Mouse (Mus musculus) liver, embryonic 14.5 days (tissue): Measurements from ENCODE around the gene Kctd20. TPM values are rescaled to one million over a fixed set of nuclear protein-coding genes. Genes with fewer than 3 reads are reported as not detected.
A peak's percentile ranks its signal among the peaks of the same experiment; 100 is the strongest.

Source experiments
- ATAC-seq: fragments of 200-750 bp; cut with Nextera tagmentation; 2 replicates; pipeline ENCODE4 v1.8.0; 2017; ENCODE audit warnings: moderate number of reproducible peaks, mild to moderate bottlenecking, moderate library complexity; ENCODE audit not compliant: insufficient read depth
- DNase-seq, 3 experiments: peaks; one replicate each; pipeline ENCODE4 v3.0.0-alpha.2; 2012 to 2013; ENCODE audit warnings: low read depth in 3 of 3, low spot score in 3 of 3
- H3K27ac ChIP-seq: fragments of 300-500 bp; sonication (generic); 2 replicates; pipeline ENCODE4 v1.5.1; 2014; ENCODE audit warnings: moderate library complexity, mild to moderate bottlenecking, control low read depth, inconsistent platforms
- H3K27me3 ChIP-seq: fragments of 300-500 bp; sonication (generic); 2 replicates; pipeline ENCODE4 v1.6.1; 2014; ENCODE audit warnings: mild to moderate bottlenecking, low read length, moderate library complexity; ENCODE audit not compliant: control insufficient read depth, insufficient read depth
- H3K36me3 ChIP-seq: fragments of 300-500 bp; sonication (generic); replicated peaks from 2 replicates; pipeline ENCODE4 v1.6.1; 2014; ENCODE audit warnings: low read depth; ENCODE audit not compliant: control insufficient read depth, insufficient read depth
- H3K4me1 ChIP-seq, 2 experiments: fragments of 200-500 bp in 1 of 2; fragments of 300-500 bp in 1 of 2; sonication (generic) in 1 of 2; replicated peaks; 2 replicates each; pipeline ENCODE4 v1.6.1; 2012 to 2014; ENCODE audit warnings: antibody characterized with exemption in 1 of 2, inconsistent platforms in 1 of 2, low read length in 1 of 2; ENCODE audit not compliant: control insufficient read depth in 2 of 2, insufficient read depth in 2 of 2
- H3K4me2 ChIP-seq: fragments of 300-500 bp; sonication (generic); 2 replicates; pipeline ENCODE4 v1.6.1; 2014; ENCODE audit warnings: low read depth, mild to moderate bottlenecking, control low read depth, moderate library complexity
- H3K4me3 ChIP-seq, 2 experiments: fragments of 200-500 bp in 1 of 2; fragments of 300-500 bp in 1 of 2; sonication (generic) in 1 of 2; 2 replicates each; pipeline ENCODE4 v1.5.1; 2012 to 2014; ENCODE audit warnings: low read depth in 2 of 2, low read length in 2 of 2, mild to moderate bottlenecking in 2 of 2, control low read depth in 1 of 2, inconsistent platforms in 1 of 2, moderate library complexity in 1 of 2; ENCODE audit not compliant: insufficient read depth in 1 of 2
- H3K9ac ChIP-seq: fragments of 300-500 bp; sonication (generic); replicated peaks from 2 replicates; pipeline ENCODE4 v1.6.1; 2014; ENCODE audit warnings: mild to moderate bottlenecking, control low read depth, moderate library complexity
- H3K9me3 ChIP-seq: fragments of 300-500 bp; sonication (generic); 2 replicates; pipeline ENCODE4 v1.6.1; 2016; ENCODE audit warnings: low read length, mixed read lengths; ENCODE audit not compliant: control insufficient read depth
- CTCF ChIP-seq: IDR thresholded peaks from 2 replicates; pipeline ENCODE4 v1.5.1; 2016; ENCODE audit warnings: antibody characterized with exemption, low read depth, control low read depth
- EP300 ChIP-seq: IDR thresholded peaks from 2 replicates; pipeline ENCODE4 v1.6.1; 2016; ENCODE audit warnings: antibody characterized with exemption, low read depth
- WGBS: fragments of 180-500 bp; shearing (Covaris S2); extraction: QIAGEN DNeasy Blood & Tissue Kit; methylation state at CpG from one replicate; pipeline ENCODE4 v1.1.7; 2014; ENCODE audit not compliant: insufficient replicate concordance; 5-methylcytosine and 5-hydroxymethylcytosine counted together
- polyA plus RNA-seq, 2 experiments: library from polyadenylated mRNA; depleted of rRNA in 1 of 2; stranded (reverse) in 1 of 2; unstranded in 1 of 2; fragments of >200 nt; fragmentation: Nextera tagmentation in 1 of 2; extraction: Ambion mirVana in 1 of 2; gene quantifications; 2 replicates each; pipeline versions ENCODE4 v1.2.1 to v1.2.3; 2012 to 2014

The Kctd20 gene
- polyA plus RNA-seq, 2 experiments: 30.4 to 55.3 TPM

- TF ChIP-seq EP300 (no peak), CTCF (no peak)
- no peaks in the 10 kb centered on the region for H3K9me3 ChIP-seq
- peak overlapping the region; percentile 77 to 98 for H3K4me3 ChIP-seq
- no peaks in the 10 kb centered on the region for H3K27me3 ChIP-seq
- peak overlapping the region; percentile 95 for H3K4me2 ChIP-seq
- no peak for DNase-seq
- H3K9ac ChIP-seq: peak overlapping the region; percentile 86
- peak overlapping the region; percentile 64 for H3K27ac ChIP-seq
- WGBS: under 1% methylated on average over 19 of the region's 19 CpGs
- no peaks in the 10 kb centered on the region; the same call in 1 of the 2 replicates for H3K36me3 ChIP-seq
- no peak; the same call in 1 of the 2 replicates for ATAC-seq
- peaks cover 19 to 23% of the 10 kb centered on the region in 2 experiments for H3K4me1 ChIP-seq
Measured at GRCm38 (mm10) chr17:29007243-29007640, 55.5 kb downstream of the Kctd20 start.

- H3K4me3 ChIP-seq: peak within 1 kb of the TSS; percentile 77 to 98
Measured at GRCm38 (mm10) chr17:29007641-29008325, 56.0 kb downstream of the Kctd20 start, which contains the start of gene Stk38. TSS of gene Stk38 (minus strand) at chr17:29007995.

GRCm38 (mm10) chr17:29008326-29008650 lies 56.5 kb downstream of the Kctd20 start:
- peak overlapping the region; percentile 86 for H3K9ac ChIP-seq
- peaks cover 19 to 23% of the 10 kb centered on the region in 2 experiments for H3K4me1 ChIP-seq
- peak overlapping the region; percentile 49 to 77 for H3K4me3 ChIP-seq
- H3K4me2 ChIP-seq: peak overlapping the region; percentile 95
- WGBS: 22% methylated on average over 8 of the region's 8 CpGs
- no peak for ATAC-seq
- no peaks in the 10 kb centered on the region for H3K9me3 ChIP-seq
- no peak for DNase-seq
- H3K27me3 ChIP-seq: no peaks in the 10 kb centered on the region
- no peaks in the 10 kb centered on the region; the same call in 1 of the 2 replicates for H3K36me3 ChIP-seq
- TF ChIP-seq CTCF (no peak), EP300 (no peak)
- H3K27ac ChIP-seq: peak overlapping the region; percentile 43

More at GRCm38 (mm10) chr17:29007641-29008325, 56.0 kb downstream of the Kctd20 start, which contains the start of gene Stk38:
- peak within 1 kb of the TSS; percentile 95 for H3K4me2 ChIP-seq
- peak within 1 kb of the TSS; percentile 86 for H3K9ac ChIP-seq
- H3K27ac ChIP-seq: peak within 1 kb of the TSS; percentile 64
- under 1% methylated on average over 65 of the region's 65 CpGs for WGBS
- peaks cover 19 to 23% of the 10 kb centered on the region in 2 experiments for H3K4me1 ChIP-seq
- H3K36me3 ChIP-seq: no peaks in the 10 kb centered on the region; the same call in 1 of the 2 replicates
- no peaks in the 10 kb centered on the region for H3K9me3 ChIP-seq
- TF ChIP-seq CTCF: no peak
- no peak for TF ChIP-seq EP300
- DNase-seq (peak; percentile 69 to 73 (median 72)), ATAC-seq (peak; percentile 93)
- H3K27me3 ChIP-seq: no peaks in the 10 kb centered on the region

GRCm38 (mm10) chr17:29009181-29009580 lies 57.4 kb downstream of the Kctd20 start:
- Histone ChIP-seq H3K36me3 (no peaks in the 10 kb centered on the region; the same call in 1 of the 2 replicates), H3K9me3 (no peaks in the 10 kb centered on the region), H3K4me3 (no peak overlapping the region), H3K9ac (no peak overlapping the region), H3K27ac (no peak overlapping the region), H3K27me3 (no peaks in the 10 kb centered on the region), H3K4me2 (no peak overlapping the region), H3K4me1 (peaks cover 15 to 19% of the 10 kb centered on the region in 2 experiments)
- DNase-seq: no peak
- WGBS: 60% methylated on average over 4 of the region's 4 CpGs
- TF ChIP-seq CTCF (no peak), EP300 (no peak)
- no peak for ATAC-seq

- H3K27ac ChIP-seq: no peak overlapping the region
- H3K36me3 ChIP-seq: no peaks in the 10 kb centered on the region
- no peaks in the 10 kb centered on the region for H3K9me3 ChIP-seq
- no peak for ATAC-seq
- H3K9ac ChIP-seq: no peak overlapping the region
- no peak overlapping the region for H3K4me3 ChIP-seq
- no peak for DNase-seq
- no peak for TF ChIP-seq EP300
- no peak for TF ChIP-seq CTCF
- H3K4me1 ChIP-seq: peaks cover 0 to 2% of the 10 kb centered on the region in 2 experiments; a peak in 2 of 4 replicates
- no peak overlapping the region for H3K4me2 ChIP-seq
- H3K27me3 ChIP-seq: no peaks in the 10 kb centered on the region
Measured at GRCm38 (mm10) chr17:29014235-29014634, 62.5 kb downstream of the Kctd20 start.
